Mouse (Mus musculus): ENCODE results near the gene Arhgdib. TPM values are rescaled to one million over a fixed set of nuclear protein-coding genes. Genes with fewer than 3 reads are reported as not detected.

Gene Arhgdib
- polyA plus RNA-seq, 1 experiment, result 90.2 TPM

GRCm38 (mm10) chr6:136942280-136942679 is 581 bp upstream of the Arhgdib start:
- no peak overlapping the region for H3K4me2 ChIP-seq (ENCODE audit: low read depth)
- no peak overlapping the region for H3ac ChIP-seq (ENCODE audit: control insufficient read depth, insufficient read length)
- no peaks in the 10 kb centered on the region for H3K27me3 ChIP-seq (ENCODE audit: control insufficient read depth, insufficient read depth, insufficient read length)
- H3K36me3 ChIP-seq (ENCODE audit: control insufficient read depth, insufficient read depth), result no peaks in the 10 kb centered on the region
- H3K4me3 ChIP-seq, result no peak overlapping the region
- H3K79me2 ChIP-seq (ENCODE audit: control insufficient read depth, insufficient read depth), result no peaks in the 10 kb centered on the region
- no peak for TF ChIP-seq TCF3 (IDR thresholded peaks at IDR 0.05; ENCODE audit: insufficient read length, low read depth)
- TF ChIP-seq MYOG (IDR thresholded peaks at IDR 0.05; ENCODE audit: control insufficient read depth in 1 of 3, insufficient read depth in 1 of 3, insufficient read length in 2 of 3, low read depth in 2 of 3), result no peak
- TF ChIP-seq POLR2A (IDR thresholded peaks at IDR 0.05; ENCODE audit: insufficient read length, low read depth), result no peak

GRCm38 (mm10) chr6:136940188-136940960 is 1.3 kb downstream of the Arhgdib start:
- no peaks in the 10 kb centered on the region for H3K36me3 ChIP-seq (ENCODE audit: control insufficient read depth, insufficient read depth)
- H3K27me3 ChIP-seq (ENCODE audit: control insufficient read depth, insufficient read depth, insufficient read length), result no peaks in the 10 kb centered on the region
- H3K4me3 ChIP-seq, result no peak overlapping the region
- H3K4me2 ChIP-seq (ENCODE audit: low read depth), result peak overlapping the region; percentile 63
- no peak overlapping the region for H3ac ChIP-seq (ENCODE audit: control insufficient read depth, insufficient read length)
- H3K79me2 ChIP-seq (ENCODE audit: control insufficient read depth, insufficient read depth), result no peaks in the 10 kb centered on the region
- TF ChIP-seq MYOG (IDR thresholded peaks at IDR 0.05; ENCODE audit: control insufficient read depth in 1 of 3, insufficient read depth in 1 of 3, insufficient read length in 2 of 3, low read depth in 2 of 3) (peak in 1 of 3 experiments; percentile 28), MYOD1 (IDR thresholded peaks at IDR 0.05; ENCODE audit: control insufficient read depth in 1 of 3, insufficient read length in 2 of 3, low read depth in 2 of 3) (peak in 1 of 3 experiments; percentile 29), REST (IDR thresholded peaks at IDR 0.05; ENCODE audit: insufficient read depth, insufficient read length) (no peak), SRF (IDR thresholded peaks at IDR 0.05; ENCODE audit: control insufficient read depth, insufficient read length, low read depth) (no peak)

GRCm38 (mm10) chr6:136939326-136940187 is 2.1 kb downstream of the Arhgdib start:
- TF ChIP-seq MAX (IDR thresholded peaks at IDR 0.05; ENCODE audit: low read depth) (no peak), CEBPB (IDR thresholded peaks at IDR 0.05; ENCODE audit: insufficient read depth, poor library complexity, severe bottlenecking) (no peak), MYOG (IDR thresholded peaks at IDR 0.05; ENCODE audit: control insufficient read depth in 1 of 3, insufficient read depth in 1 of 3, insufficient read length in 2 of 3, low read depth in 2 of 3) (no peak), E2F4 (IDR thresholded peaks at IDR 0.05; ENCODE audit: insufficient read depth) (no peak), POLR2AphosphoS2 (IDR thresholded peaks at IDR 0.05; ENCODE audit: insufficient read length, low read depth) (no peak), TCF12 (IDR thresholded peaks at IDR 0.05; ENCODE audit: insufficient read depth, poor library complexity, severe bottlenecking) (no peak), USF1 (IDR thresholded peaks at IDR 0.05; ENCODE audit: low read depth) (no peak), TCF3 (IDR thresholded peaks at IDR 0.05; ENCODE audit: insufficient read length, low read depth) (no peak), MYOD1 (IDR thresholded peaks at IDR 0.05; ENCODE audit: control insufficient read depth in 1 of 3, insufficient read length in 2 of 3, low read depth in 2 of 3) (no peak), REST (IDR thresholded peaks at IDR 0.05; ENCODE audit: insufficient read depth, insufficient read length) (no peak), SRF (IDR thresholded peaks at IDR 0.05; ENCODE audit: control insufficient read depth, insufficient read length, low read depth) (no peak), POLR2A (IDR thresholded peaks at IDR 0.05; ENCODE audit: insufficient read length, low read depth) (no peak)
- no peak overlapping the region for H3K4me3 ChIP-seq
- H3K36me3 ChIP-seq (ENCODE audit: control insufficient read depth, insufficient read depth), result no peaks in the 10 kb centered on the region

GRCm38 (mm10) chr6:136938331-136939126 is 3.2 kb downstream of the Arhgdib start:
- TF ChIP-seq USF1 (IDR thresholded peaks at IDR 0.05; ENCODE audit: low read depth) (no peak), POLR2AphosphoS2 (IDR thresholded peaks at IDR 0.05; ENCODE audit: insufficient read length, low read depth) (no peak), MAX (IDR thresholded peaks at IDR 0.05; ENCODE audit: low read depth) (no peak), MYOG (IDR thresholded peaks at IDR 0.05; ENCODE audit: control insufficient read depth in 1 of 3, insufficient read depth in 1 of 3, insufficient read length in 2 of 3, low read depth in 2 of 3) (no peak), TCF12 (IDR thresholded peaks at IDR 0.05; ENCODE audit: insufficient read depth, poor library complexity, severe bottlenecking) (no peak), E2F4 (IDR thresholded peaks at IDR 0.05; ENCODE audit: insufficient read depth) (no peak), TCF3 (IDR thresholded peaks at IDR 0.05; ENCODE audit: insufficient read length, low read depth) (no peak)

More at GRCm38 (mm10) chr6:136939326-136940187, 2.1 kb downstream of the Arhgdib start:
- Histone ChIP-seq H3ac (ENCODE audit: control insufficient read depth, insufficient read length) (no peak overlapping the region), H3K79me2 (ENCODE audit: control insufficient read depth, insufficient read depth) (no peaks in the 10 kb centered on the region), H3K4me2 (ENCODE audit: low read depth) (peak overlapping the region; percentile 63), H3K27me3 (ENCODE audit: control insufficient read depth, insufficient read depth, insufficient read length) (no peaks in the 10 kb centered on the region)

More at GRCm38 (mm10) chr6:136938331-136939126, 3.2 kb downstream of the Arhgdib start:
- Histone ChIP-seq H3K79me2 (ENCODE audit: control insufficient read depth, insufficient read depth) (no peaks in the 10 kb centered on the region), H3K36me3 (ENCODE audit: control insufficient read depth, insufficient read depth) (no peaks in the 10 kb centered on the region), H3K4me2 (ENCODE audit: low read depth) (peak overlapping the region; percentile 7), H3ac (ENCODE audit: control insufficient read depth, insufficient read length) (no peak overlapping the region), H3K27me3 (ENCODE audit: control insufficient read depth, insufficient read depth, insufficient read length) (no peaks in the 10 kb centered on the region), H3K4me3 (no peak overlapping the region)
